Mouse (Mus musculus): Measurements from ENCODE around the gene Cfdp1. TPM values are rescaled to one million over a fixed set of nuclear protein-coding genes. Genes with fewer than 3 reads are reported as not detected.
A peak's percentile ranks its signal among the peaks of the same experiment; 100 is the strongest.

The Cfdp1 gene
- total and polyA plus RNA-seq, 2 experiments from 2014 or later = 24.9 to 170 TPM

GRCm38 (mm10) chr8:111775766-111776165 is 78.3 kb downstream of the Cfdp1 start:
- DNase-seq (ENCODE audit: low spot score) (no peak), ATAC-seq (no peak)
- 96% methylated on average over 6 of the region's 6 CpGs for WGBS
- Histone ChIP-seq H3K27ac (no peak overlapping the region), H3K36me3 (ENCODE audit: insufficient read depth, low read length) (no peaks in the 10 kb centered on the region; the same call in 1 of the 2 replicates), H3K9ac (replicated peaks; ENCODE audit: low read length) (no peak overlapping the region), H3K4me1 (ENCODE audit: insufficient read depth, low read length) (no peaks in the 10 kb centered on the region), H3K4me3 (ENCODE audit: low read length) (no peak overlapping the region), H3K4me2 (ENCODE audit: low read depth, low read length) (no peak overlapping the region), H3K9me3 (ENCODE audit: low read length) (no peaks in the 10 kb centered on the region), H3K27me3 (ENCODE audit: insufficient read depth, low read length) (no peaks in the 10 kb centered on the region)
- no peak for TF ChIP-seq CTCF (IDR thresholded peaks at IDR 0.05; ENCODE audit: low read depth)

GRCm38 (mm10) chr8:111773476-111773875 is 80.6 kb downstream of the Cfdp1 start:
- 88% methylated on average over 5 of the region's 5 CpGs for WGBS
- Histone ChIP-seq H3K9ac (replicated peaks; ENCODE audit: low read length) (no peak overlapping the region), H3K27me3 (ENCODE audit: insufficient read depth, low read length) (no peaks in the 10 kb centered on the region), H3K4me2 (ENCODE audit: low read depth, low read length) (no peak overlapping the region), H3K36me3 (ENCODE audit: insufficient read depth, low read length) (no peaks in the 10 kb centered on the region; the same call in 1 of the 2 replicates), H3K9me3 (ENCODE audit: low read length) (no peaks in the 10 kb centered on the region), H3K4me1 (ENCODE audit: insufficient read depth, low read length) (peaks cover 7% of the 10 kb centered on the region; the same call in 1 of the 2 replicates), H3K4me3 (ENCODE audit: low read length) (no peak overlapping the region), H3K27ac (no peak overlapping the region)
- TF ChIP-seq CTCF (IDR thresholded peaks at IDR 0.05; ENCODE audit: low read depth) = no peak
- ATAC-seq (no peak), DNase-seq (ENCODE audit: low spot score) (no peak)

DNA sequence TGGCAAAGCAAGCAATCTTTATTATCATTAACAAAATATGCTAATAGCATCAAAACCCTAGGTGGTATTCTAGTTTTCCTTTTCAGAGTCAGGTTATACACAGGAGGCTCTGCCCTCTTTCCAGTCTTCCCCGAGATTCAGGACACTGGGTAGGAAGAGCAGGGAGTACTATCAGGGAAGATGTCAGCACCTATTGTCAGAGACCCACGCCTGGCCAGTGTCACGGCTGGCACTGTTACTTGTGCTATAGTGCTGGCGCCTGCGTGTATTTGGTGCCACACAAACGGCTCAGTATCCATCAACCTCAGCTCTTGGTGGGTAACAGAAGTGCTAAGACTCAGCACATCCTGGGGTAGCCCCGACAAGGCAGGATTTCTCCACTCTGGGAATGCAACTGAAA is 81.0 kb downstream of the Cfdp1 start:
- ATAC-seq = no peak
- Histone ChIP-seq H3K9ac (replicated peaks; ENCODE audit: low read length) (no peak overlapping the region), H3K9me3 (ENCODE audit: low read length) (no peaks in the 10 kb centered on the region), H3K4me1 (ENCODE audit: insufficient read depth, low read length) (peaks cover 7% of the 10 kb centered on the region; the same call in 1 of the 2 replicates), H3K27me3 (ENCODE audit: insufficient read depth, low read length) (no peaks in the 10 kb centered on the region), H3K27ac (no peak overlapping the region), H3K36me3 (ENCODE audit: insufficient read depth, low read length) (no peaks in the 10 kb centered on the region; the same call in 1 of the 2 replicates), H3K4me3 (ENCODE audit: low read length) (no peak overlapping the region), H3K4me2 (ENCODE audit: low read depth, low read length) (no peak overlapping the region)
- TF ChIP-seq CTCF (IDR thresholded peaks at IDR 0.05; ENCODE audit: low read depth) = no peak
- no peak for DNase-seq (ENCODE audit: low spot score)
- WGBS = 83% methylated on average over 7 of the region's 7 CpGs

DNA sequence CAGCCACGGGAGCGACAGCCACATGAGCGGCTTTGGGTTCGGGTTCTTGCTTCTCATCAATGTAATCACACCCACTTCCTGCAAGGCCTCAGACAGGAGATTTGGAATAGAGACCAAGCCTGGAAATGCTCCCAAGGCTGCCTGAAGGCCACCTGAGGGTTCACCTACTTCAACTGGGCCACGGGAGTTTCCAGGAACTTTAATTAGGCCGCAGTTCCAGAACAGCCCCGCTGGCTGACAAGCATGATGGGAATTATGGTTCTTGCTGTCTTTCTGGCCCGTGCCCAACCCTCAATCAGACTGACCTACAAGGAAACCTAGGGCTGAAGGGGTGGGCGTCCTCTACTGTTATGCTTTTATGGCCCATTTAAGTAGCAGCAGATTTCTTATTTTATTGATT is 82.0 kb downstream of the Cfdp1 start:
- H3K27me3 ChIP-seq (ENCODE audit: insufficient read depth, low read length) = no peaks in the 10 kb centered on the region
- 83% methylated on average over 9 of the region's 9 CpGs for WGBS

GRCm38 (mm10) chr8:111771625-111772020 is 82.5 kb downstream of the Cfdp1 start:
- H3K9me3 ChIP-seq (ENCODE audit: low read length) = no peaks in the 10 kb centered on the region
- no peak for ATAC-seq
- H3K9ac ChIP-seq (replicated peaks; ENCODE audit: low read length) = no peak overlapping the region
- H3K27ac ChIP-seq = no peak overlapping the region
- H3K4me1 ChIP-seq (ENCODE audit: insufficient read depth, low read length) = peaks cover 7% of the 10 kb centered on the region; the same call in 1 of the 2 replicates
- DNase-seq (ENCODE audit: low spot score) = no peak
- 93% methylated on average over 6 of the region's 6 CpGs for WGBS
- no peaks in the 10 kb centered on the region for H3K27me3 ChIP-seq (ENCODE audit: insufficient read depth, low read length)
- H3K4me3 ChIP-seq (ENCODE audit: low read length) = no peak overlapping the region
- no peak overlapping the region for H3K4me2 ChIP-seq (ENCODE audit: low read depth, low read length)
- no peak for TF ChIP-seq CTCF (IDR thresholded peaks at IDR 0.05; ENCODE audit: low read depth)
- no peaks in the 10 kb centered on the region; the same call in 1 of the 2 replicates for H3K36me3 ChIP-seq (ENCODE audit: insufficient read depth, low read length)

More for the DNA sequence above, 82.0 kb downstream of the Cfdp1 start:
- H3K4me2 ChIP-seq (ENCODE audit: low read depth, low read length) = no peak overlapping the region
- H3K9me3 ChIP-seq (ENCODE audit: low read length) = no peaks in the 10 kb centered on the region
- H3K9ac ChIP-seq (replicated peaks; ENCODE audit: low read length) = no peak overlapping the region
- no peak for TF ChIP-seq CTCF (IDR thresholded peaks at IDR 0.05; ENCODE audit: low read depth)
- DNase-seq (ENCODE audit: low spot score) = no peak
- H3K4me3 ChIP-seq (ENCODE audit: low read length) = no peak overlapping the region
- H3K36me3 ChIP-seq (ENCODE audit: insufficient read depth, low read length) = no peaks in the 10 kb centered on the region; the same call in 1 of the 2 replicates
- ATAC-seq = no peak
- no peak overlapping the region for H3K27ac ChIP-seq
- peaks cover 7% of the 10 kb centered on the region; the same call in 1 of the 2 replicates for H3K4me1 ChIP-seq (ENCODE audit: insufficient read depth, low read length)

DNA sequence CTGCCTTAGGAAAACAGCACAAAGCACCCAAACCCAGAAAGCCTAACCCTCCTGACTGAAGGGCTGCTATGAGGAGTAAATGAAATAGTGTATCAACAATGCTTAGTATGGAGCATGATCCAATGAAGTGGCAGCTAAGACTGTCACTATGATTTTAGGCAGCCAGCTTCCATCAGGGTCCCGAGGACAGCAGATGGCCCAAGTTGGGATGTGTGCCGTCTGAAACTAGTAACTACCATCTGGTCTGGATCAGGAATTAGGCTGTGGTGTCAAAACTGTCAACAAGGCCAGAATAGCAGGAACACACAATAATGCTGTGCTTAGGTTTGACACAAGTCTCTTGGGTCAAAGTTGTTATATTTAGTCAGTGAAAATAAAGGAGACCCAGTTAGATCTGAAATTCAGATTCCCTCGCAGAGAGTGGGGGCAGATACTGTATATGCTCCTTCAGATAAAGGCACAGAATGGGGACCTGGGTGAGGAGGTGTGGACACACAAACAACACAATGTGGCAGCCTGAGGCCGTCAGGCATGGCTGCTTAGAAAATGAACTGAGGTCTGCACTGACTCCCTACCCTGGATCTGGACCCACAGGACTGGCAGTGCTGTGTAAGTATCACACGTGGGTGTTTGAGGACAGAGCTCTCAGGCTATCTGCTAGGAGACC is 83.0 kb downstream of the Cfdp1 start:
- no peak for TF ChIP-seq CTCF (IDR thresholded peaks at IDR 0.05; ENCODE audit: low read depth)
- peaks cover 7% of the 10 kb centered on the region; the same call in 1 of the 2 replicates for H3K4me1 ChIP-seq (ENCODE audit: insufficient read depth, low read length)
- no peak overlapping the region for H3K4me3 ChIP-seq (ENCODE audit: low read length)
- DNase-seq (ENCODE audit: low spot score) (peak; percentile 55), ATAC-seq (no peak; the same call in 1 of the 2 replicates)
- 62% methylated on average over 5 of the region's 5 CpGs for WGBS
- no peaks in the 10 kb centered on the region for H3K27me3 ChIP-seq (ENCODE audit: insufficient read depth, low read length)
- H3K9me3 ChIP-seq (ENCODE audit: low read length) = no peaks in the 10 kb centered on the region
- H3K27ac ChIP-seq = no peak overlapping the region
- H3K9ac ChIP-seq (replicated peaks; ENCODE audit: low read length) = no peak overlapping the region
- no peak overlapping the region for H3K4me2 ChIP-seq (ENCODE audit: low read depth, low read length)
- no peaks in the 10 kb centered on the region; the same call in 1 of the 2 replicates for H3K36me3 ChIP-seq (ENCODE audit: insufficient read depth, low read length)
